21 mouse cellular contexts compared by ENCODE assay signal in the genomic region with DNA sequence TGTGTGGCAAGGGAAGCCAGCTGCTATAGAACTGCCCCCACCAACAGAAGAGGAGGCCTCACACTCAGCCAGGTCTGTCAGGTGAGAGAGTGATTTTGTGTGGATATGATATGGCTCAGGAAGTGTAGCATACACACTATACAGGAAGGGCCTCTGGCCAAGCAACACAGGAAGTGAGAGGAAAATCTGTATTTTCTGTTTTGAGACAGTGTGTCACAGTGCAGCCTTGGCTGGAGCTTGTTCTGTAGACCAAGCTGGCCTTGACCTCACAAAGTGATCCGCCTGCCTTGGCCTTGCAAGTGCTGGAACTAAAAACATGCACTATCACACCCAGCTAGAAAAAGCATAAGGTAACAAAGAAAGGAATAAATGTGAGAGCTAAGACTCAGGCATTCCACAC.
A peak's percentile ranks its signal among the peaks of the same experiment; 100 is the strongest.
DNase-seq lines count a peak whose midpoint lies in the region; ATAC-seq and TF ChIP-seq lines count a peak whose summit lies in the region.
"Had no signal": no experiment of that assay in that cellular context is flagged by ENCODE, and none has a peak within 500 bp of the region (broad histone marks: within the 10 kb centered on the region; RNA-seq: fewer than 3 reads in every experiment).

No protein-coding gene starts in this region.

- no peak for TF ChIP-seq POLR2A in spleen, adult 2 months (IDR thresholded peaks at IDR 0.05; ENCODE audit: low read depth, low read length)
- no peak for TF ChIP-seq POLR2A in cerebellum, adult 2 months (IDR thresholded peaks at IDR 0.05; ENCODE audit: borderline replicate concordance, insufficient read depth, low read length)

- WGBS in heart, embryonic 12.5 days, result 56% methylated on average over 1 of the region's 1 CpGs
- 61% methylated on average over 1 of the region's 1 CpGs for WGBS in heart, embryonic 11.5 days (ENCODE audit: insufficient replicate concordance)
- WGBS in spleen, adult 2 months, result 88% methylated on average over 1 of the region's 1 CpGs
- 74% methylated on average over 1 of the region's 1 CpGs for whole genome bisulfite sequencing in lung, postnatal 0 days
- 93% methylated on average over 1 of the region's 1 CpGs for WGBS in cerebellum, adult 2 months

- no peak for DNase-seq in spleen, adult 2 months (ENCODE audit: low read depth in 1 of 2, low spot score in 2 of 2)
- DNase-seq in spleen, postnatal 4 days (ENCODE audit: low spot score in 2 of 2), result no peak
- peak; percentile 75 for DNase-seq in adrenal gland, postnatal 14 days
- DNase-seq in thymus, postnatal 25 days, result peak; percentile 22
- no peak for DNase-seq in lung, postnatal 0 days (ENCODE audit: low spot score)
- no peak for DNase-seq in cerebellum, adult 2 months
- DNase-seq: cerebellum, postnatal 36 days; gastrocnemius, adult 2 months; heart, adult 2 months; heart, postnatal 14 days; kidney, adult 18-20 months; layer of hippocampus, postnatal 36 days; left cerebral cortex, postnatal 4 days; liver, embryonic 13.5 days had no signal

- no peaks in the 10 kb centered on the region for H3K9me3 ChIP-seq in heart, embryonic 12.5 days (replicated peaks)
- H3K9me3 ChIP-seq in heart, embryonic 11.5 days (replicated peaks; ENCODE audit: control insufficient read depth, low read length), result no peaks in the 10 kb centered on the region
- H3K9me3 ChIP-seq in lung, postnatal 0 days (ENCODE audit: low read length), result no peaks in the 10 kb centered on the region
- H3K9me3 ChIP-seq: embryonic facial prominence, embryonic 10.5 days; forebrain, embryonic 15.5 days; liver, embryonic 13.5 days; midbrain, embryonic 13.5 days had no signal

- H3K27me3 ChIP-seq in heart, embryonic 12.5 days (replicated peaks), result no peaks in the 10 kb centered on the region
- H3K27me3 ChIP-seq in heart, embryonic 11.5 days (ENCODE audit: control insufficient read depth, insufficient read depth, low read length), result no peaks in the 10 kb centered on the region
- no peaks in the 10 kb centered on the region for H3K27me3 ChIP-seq in spleen, adult 2 months (ENCODE audit: control insufficient read depth, insufficient read depth, low read length)
- H3K27me3 ChIP-seq in lung, postnatal 0 days (replicated peaks; ENCODE audit: insufficient read depth, low read length), result no peaks in the 10 kb centered on the region
- no peaks in the 10 kb centered on the region for H3K27me3 ChIP-seq in cerebellum, adult 2 months (ENCODE audit: control insufficient read depth, insufficient read depth, low read length)
- H3K27me3 ChIP-seq: forebrain, embryonic 15.5 days; liver, embryonic 13.5 days; midbrain, embryonic 13.5 days had no signal

- H3K4me2 ChIP-seq in heart, embryonic 12.5 days, result no peak overlapping the region
- H3K4me2 ChIP-seq in heart, embryonic 11.5 days, result no peak overlapping the region
- H3K4me2 ChIP-seq in lung, postnatal 0 days (replicated peaks; ENCODE audit: low read depth, low read length), result no peak overlapping the region
- H3K4me2 ChIP-seq: forebrain, embryonic 15.5 days; hindbrain, embryonic 14.5 days; liver, embryonic 13.5 days; midbrain, embryonic 13.5 days had no signal

- no peak for TF ChIP-seq CTCF in spleen, adult 2 months (IDR thresholded peaks at IDR 0.05; ENCODE audit: extremely low read depth, insufficient read depth, insufficient read length, insufficient replicate concordance)
- TF ChIP-seq CTCF in lung, postnatal 0 days (IDR thresholded peaks at IDR 0.05), result no peak
- no peak for TF ChIP-seq CTCF in cerebellum, adult 2 months (IDR thresholded peaks at IDR 0.05; ENCODE audit: borderline replicate concordance, insufficient read depth, low read depth, low read length)

- 0 out of 2 replicates have a peak, but pooled peaks have one; percentile 63 for ATAC-seq in heart, embryonic 12.5 days (ENCODE audit: insufficient number of reproducible peaks, low FRiP score)
- no peak for ATAC-seq in heart, embryonic 11.5 days (replicated peaks; ENCODE audit: insufficient number of reproducible peaks, low FRiP score, low TSS enrichment)
- ATAC-seq in lung, postnatal 0 days, result no peak
- ATAC-seq: forebrain, embryonic 15.5 days; midbrain, embryonic 13.5 days had no signal

- no peak overlapping the region for H3K9ac ChIP-seq in heart, embryonic 12.5 days
- no peak overlapping the region for H3K9ac ChIP-seq in heart, embryonic 11.5 days (ENCODE audit: low read depth, low read length)
- H3K9ac ChIP-seq in lung, postnatal 0 days (replicated peaks; ENCODE audit: low read depth), result no peak overlapping the region
- H3K9ac ChIP-seq: forebrain, embryonic 15.5 days; hindbrain, embryonic 14.5 days; liver, embryonic 13.5 days; midbrain, embryonic 13.5 days had no signal

- H3K27ac ChIP-seq in heart, embryonic 12.5 days (ENCODE audit: poor library complexity, severe bottlenecking), result no peak overlapping the region
- H3K27ac ChIP-seq in heart, embryonic 11.5 days (ENCODE audit: low read depth, low read length), result no peak overlapping the region
- H3K27ac ChIP-seq in spleen, adult 2 months (ENCODE audit: insufficient read depth, low read length), result peak overlapping the region; percentile 0; the same call in 1 of the 2 replicates
- no peak overlapping the region for H3K27ac ChIP-seq in lung, postnatal 0 days (ENCODE audit: low read length)
- H3K27ac ChIP-seq in cerebellum, adult 2 months (ENCODE audit: insufficient read depth, low read length), result no peak overlapping the region
- H3K27ac ChIP-seq: embryonic facial prominence, embryonic 10.5 days; forebrain, embryonic 15.5 days; gastrocnemius, adult 2 months; heart, adult 2 months; hindbrain, embryonic 14.5 days; liver, embryonic 13.5 days; midbrain, embryonic 13.5 days had no signal

- H3K4me3 ChIP-seq in heart, embryonic 12.5 days, result no peak overlapping the region
- no peak overlapping the region for H3K4me3 ChIP-seq in heart, embryonic 11.5 days (ENCODE audit: low read depth, low read length)
- H3K4me3 ChIP-seq in spleen, adult 2 months (ENCODE audit: extremely low read depth, insufficient read depth, insufficient read length), result no peak overlapping the region
- H3K4me3 ChIP-seq in lung, postnatal 0 days (ENCODE audit: low read depth, low read length), result no peak overlapping the region
- H3K4me3 ChIP-seq in cerebellum, adult 2 months (replicated peaks; ENCODE audit: insufficient read depth, low read depth, low read length), result no peak overlapping the region
- H3K4me3 ChIP-seq: embryonic facial prominence, embryonic 10.5 days; erythroblast, embryonic 14.5 days; forebrain, embryonic 15.5 days; gastrocnemius, adult 2 months; heart, adult 2 months; liver, embryonic 13.5 days; midbrain, embryonic 13.5 days had no signal

- TF ChIP-seq EP300 in lung, postnatal 0 days (IDR thresholded peaks at IDR 0.05), result no peak

- H3K36me3 ChIP-seq in heart, embryonic 12.5 days, result no peaks in the 10 kb centered on the region
- H3K36me3 ChIP-seq in heart, embryonic 11.5 days (ENCODE audit: control insufficient read depth, insufficient read depth, low read length), result no peaks in the 10 kb centered on the region
- no peaks in the 10 kb centered on the region for H3K36me3 ChIP-seq in spleen, adult 2 months (ENCODE audit: control insufficient read depth, insufficient read depth, low read length)
- H3K36me3 ChIP-seq in lung, postnatal 0 days (ENCODE audit: insufficient read depth, low read length), result no peaks in the 10 kb centered on the region
- H3K36me3 ChIP-seq: embryonic facial prominence, embryonic 10.5 days; forebrain, embryonic 15.5 days; liver, embryonic 13.5 days; midbrain, embryonic 13.5 days had no signal

- peaks cover 11% of the 10 kb centered on the region for H3K4me1 ChIP-seq in heart, embryonic 12.5 days (replicated peaks)
- peaks cover 5% of the 10 kb centered on the region for H3K4me1 ChIP-seq in heart, embryonic 11.5 days (ENCODE audit: control insufficient read depth, insufficient read depth, low read length)
- H3K4me1 ChIP-seq in spleen, adult 2 months (ENCODE audit: control insufficient read depth, insufficient read depth, insufficient read length), result peaks cover 14% of the 10 kb centered on the region; the same call in 1 of the 2 replicates
- no peaks in the 10 kb centered on the region for H3K4me1 ChIP-seq in lung, postnatal 0 days (ENCODE audit: insufficient read depth, low read depth, low read length)
- H3K4me1 ChIP-seq in cerebellum, adult 2 months (ENCODE audit: control insufficient read depth, insufficient read depth, low read length), result no peaks in the 10 kb centered on the region
- H3K4me1 ChIP-seq: embryonic facial prominence, embryonic 10.5 days; forebrain, embryonic 15.5 days; liver, embryonic 13.5 days; midbrain, embryonic 13.5 days had no signal

Comparison
In these comparisons a context has a peak if more than half of its experiments do, and no peak if none do; other contexts are left out.
1. DNase-seq: peak in adrenal gland, postnatal 14 days (single experiment) and thymus, postnatal 25 days (single experiment); none in spleen, adult 2 months (0 of 2), spleen, postnatal 4 days (0 of 2), lung, postnatal 0 days (single experiment) and cerebellum, adult 2 months (0 of 2).